25 mouse cellular contexts compared by ENCODE assay signal in genomic region chr2:34953547-34954116, GRCm38 (mm10). TPM values are rescaled to one million over a fixed set of nuclear protein-coding genes. Genes with fewer than 3 reads are reported as not detected.
"Had no signal": no experiment of that assay in that cellular context is flagged by ENCODE, and none has a peak within 500 bp of the region (broad histone marks: within the 10 kb centered on the region; RNA-seq: fewer than 3 reads in every experiment).

No protein-coding gene starts in this region.

- DNase-seq: gastrocnemius, adult 2 months; gastrocnemius, postnatal 10 days; gastrocnemius, postnatal 25 days; heart, adult 2 months; heart, postnatal 14 days; heart, postnatal 36 days; kidney, adult 18-20 months; kidney, adult 9 months; kidney, postnatal 14 days; layer of hippocampus, postnatal 36 days; liver; liver, embryonic 13.5 days had no signal

- H3K4me3 ChIP-seq: gastrocnemius, adult 2 months; heart, adult 2 months; heart, embryonic 13.5 days; heart, embryonic 15.5 days; hindbrain, embryonic 13.5 days; hindbrain, embryonic 15.5 days; intestine, embryonic 15.5 days; kidney, embryonic 15.5 days; left cerebral cortex, adult 2 months; limb, embryonic 10.5 days; limb, embryonic 12.5 days; liver, embryonic 13.5 days had no signal

- H3K9ac ChIP-seq: heart, embryonic 13.5 days; heart, embryonic 15.5 days; hindbrain, embryonic 13.5 days; hindbrain, embryonic 15.5 days; intestine, embryonic 15.5 days; kidney, embryonic 15.5 days; limb, embryonic 12.5 days; liver, embryonic 13.5 days had no signal

- H3K4me1 ChIP-seq: heart, embryonic 13.5 days; heart, embryonic 15.5 days; hindbrain, embryonic 13.5 days; hindbrain, embryonic 15.5 days; intestine, embryonic 15.5 days; kidney, embryonic 15.5 days; limb, embryonic 10.5 days; limb, embryonic 12.5 days; liver, embryonic 13.5 days had no signal

- H3K36me3 ChIP-seq: heart, embryonic 13.5 days; heart, embryonic 15.5 days; hindbrain, embryonic 13.5 days; hindbrain, embryonic 15.5 days; intestine, embryonic 15.5 days; kidney, embryonic 15.5 days; limb, embryonic 10.5 days; limb, embryonic 12.5 days; liver, embryonic 13.5 days had no signal

- H3K27me3 ChIP-seq: hindbrain, embryonic 13.5 days; hindbrain, embryonic 15.5 days; intestine, embryonic 15.5 days; kidney, embryonic 15.5 days; liver, embryonic 13.5 days had no signal

- H3K9me3 ChIP-seq: heart, embryonic 13.5 days; heart, embryonic 15.5 days; hindbrain, embryonic 13.5 days; hindbrain, embryonic 15.5 days; intestine, embryonic 15.5 days; kidney, embryonic 15.5 days; limb, embryonic 10.5 days; limb, embryonic 12.5 days; liver, embryonic 13.5 days had no signal

- H3K4me2 ChIP-seq: heart, embryonic 11.5 days; heart, embryonic 13.5 days; heart, embryonic 15.5 days; hindbrain, embryonic 13.5 days; hindbrain, embryonic 15.5 days; intestine, embryonic 15.5 days; kidney, embryonic 15.5 days; limb, embryonic 12.5 days; liver, embryonic 11.5 days; liver, embryonic 13.5 days had no signal

- H3K27ac ChIP-seq: gastrocnemius, adult 2 months; heart, adult 2 months; heart, embryonic 13.5 days; heart, embryonic 15.5 days; hindbrain, embryonic 13.5 days; hindbrain, embryonic 15.5 days; hindbrain, postnatal 0 days; intestine, embryonic 15.5 days; kidney, embryonic 15.5 days; kidney, postnatal 0 days; left cerebral cortex, adult 2 months; limb, embryonic 10.5 days; limb, embryonic 12.5 days; liver, embryonic 13.5 days had no signal

RNA-seq across cellular contexts. Expression of gene Traf1, which starts 7.9 kb away (rescaled TPM):
- polyA plus RNA-seq: limb, embryonic 10.5 days had no signal
